Mouse (Mus musculus) cerebellum, adult 18-20 months (tissue): Measurements from ENCODE around the gene Sbf2.
"Not testable (repeated sequence)": the region's sequence is repeated elsewhere in the genome, so short reads cannot be mapped to it uniquely, and the experiment has no call there.

Experiments used
- DNase-seq, 2 experiments: peaks; one replicate each; pipeline ENCODE4 v3.0.0; 2021

Gene Sbf2

DNA sequence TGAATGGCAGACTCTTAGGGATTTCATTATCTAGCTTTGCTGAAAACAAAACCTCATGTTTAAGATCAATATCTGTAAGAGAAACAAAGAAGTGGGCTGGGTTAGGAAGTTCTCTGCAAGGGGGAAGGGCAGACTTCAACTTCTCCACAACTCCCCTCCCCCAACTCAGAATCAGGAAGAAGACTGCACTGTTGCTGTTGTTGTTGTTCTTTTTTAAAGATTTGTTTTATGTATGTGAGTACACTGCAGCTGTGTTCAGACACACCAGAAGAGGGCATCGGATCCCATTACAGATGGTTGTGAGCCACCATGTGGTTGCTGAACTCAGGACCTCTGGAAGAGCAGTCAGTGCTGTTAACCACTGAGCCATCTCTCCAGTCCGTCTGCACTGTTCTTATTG is 225.8 kb downstream of the Sbf2 start:
- not testable (repeated sequence) for DNase-seq

DNA sequence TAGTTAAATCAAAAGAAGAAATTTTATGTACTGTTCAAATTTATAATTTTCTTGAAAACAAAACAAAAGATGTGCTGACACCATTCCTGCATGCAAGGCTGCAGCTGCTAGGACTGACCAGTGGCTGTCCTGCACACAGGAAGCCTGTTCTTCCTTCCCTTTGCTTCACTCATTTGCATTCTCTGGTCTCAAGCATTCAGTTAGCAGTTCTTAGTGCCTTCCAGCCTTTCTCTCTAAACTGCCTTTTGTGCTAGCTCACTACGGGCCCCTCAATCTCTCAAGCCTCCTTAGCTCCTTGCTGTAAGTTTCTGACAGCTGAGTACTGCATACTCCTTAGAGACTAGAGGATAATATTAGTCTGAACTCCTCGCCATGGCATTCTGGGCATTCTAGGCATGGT is 227.2 kb downstream of the Sbf2 start:
- no peak for DNase-seq

DNA sequence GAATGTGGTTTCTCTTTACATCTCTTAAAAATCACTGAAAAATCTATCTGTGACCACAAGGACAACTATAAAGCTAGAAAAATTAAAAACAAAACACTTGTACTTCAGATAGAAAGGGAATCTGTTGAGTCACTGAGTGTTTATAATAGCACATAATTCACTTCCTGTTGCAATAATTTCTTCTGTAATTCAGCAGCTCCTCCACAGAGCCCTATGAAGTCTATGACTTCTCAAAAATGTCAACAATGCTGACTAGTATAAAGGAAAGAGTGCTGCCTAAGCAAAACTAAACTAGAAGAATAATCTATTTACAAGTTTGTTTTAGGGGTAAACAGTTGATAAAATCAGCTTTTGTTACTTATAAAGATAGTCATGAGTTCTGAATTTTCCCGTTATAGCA is 229.2 kb downstream of the Sbf2 start:
- DNase-seq: no peak

DNA sequence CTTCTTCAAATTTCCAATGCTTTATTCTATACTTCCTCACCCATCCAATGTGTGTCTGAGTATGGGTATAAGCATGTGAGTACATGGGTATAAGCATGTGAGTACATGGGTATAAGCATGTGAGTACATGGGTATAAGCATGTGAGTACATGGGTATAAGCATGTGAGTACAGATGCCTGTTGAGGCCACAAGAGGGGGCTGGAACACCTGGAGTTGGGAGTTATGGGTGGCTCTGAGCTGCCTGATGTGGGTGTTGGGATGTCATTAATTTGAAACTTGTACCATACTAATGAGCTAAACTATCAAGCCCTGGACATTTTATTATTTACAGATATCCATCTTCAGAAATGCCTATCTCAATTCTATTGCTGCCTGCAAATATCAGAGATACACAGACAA is 230.4 kb downstream of the Sbf2 start:
- no peak for DNase-seq

DNA sequence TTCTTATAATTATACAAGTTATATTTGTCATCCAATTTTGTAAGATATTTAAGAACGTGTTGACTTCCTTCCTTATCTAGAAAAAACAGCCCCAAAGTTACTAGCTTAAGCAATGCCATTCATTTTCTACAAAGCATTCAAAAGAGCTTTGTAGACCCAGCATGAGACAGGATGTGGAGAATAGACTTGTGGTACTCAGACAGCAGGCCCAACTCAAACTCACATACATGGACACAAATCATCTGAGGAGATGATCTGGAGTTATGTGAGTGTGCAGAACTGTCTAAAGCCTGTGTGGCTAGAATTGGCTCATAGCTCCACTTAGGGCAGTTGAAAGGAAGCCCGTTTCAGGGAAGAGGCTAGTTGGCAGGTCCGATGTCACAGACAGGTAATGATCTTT is 233.1 kb downstream of the Sbf2 start:
- DNase-seq: no peak

DNA sequence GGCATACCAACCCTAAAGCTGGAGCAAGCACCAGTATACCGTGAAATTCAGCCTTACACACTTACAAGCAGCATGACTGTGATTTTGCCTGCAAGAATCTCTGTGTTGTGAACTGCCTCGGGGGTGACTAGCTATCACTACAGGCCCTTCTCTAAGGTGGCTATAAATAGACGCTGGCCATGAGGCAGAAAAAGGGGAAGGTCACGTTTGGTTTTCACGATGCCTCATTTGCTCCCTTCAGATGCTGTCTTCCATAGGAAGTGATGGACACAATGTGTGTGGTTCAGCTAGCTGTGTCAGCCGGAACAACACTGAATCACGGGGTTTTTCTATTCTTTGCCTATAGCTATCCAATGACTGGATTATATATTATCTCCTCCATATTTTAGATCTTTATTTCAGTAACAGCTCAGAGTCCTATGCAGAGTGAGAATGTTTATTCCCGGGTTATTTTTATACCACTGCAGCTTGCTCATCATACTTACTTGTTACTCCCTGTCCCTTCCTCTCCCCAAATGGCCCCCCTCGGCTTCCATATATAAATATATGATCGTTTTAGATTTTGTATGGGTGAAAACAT is 235.3 kb downstream of the Sbf2 start:
- no peak for DNase-seq

DNA sequence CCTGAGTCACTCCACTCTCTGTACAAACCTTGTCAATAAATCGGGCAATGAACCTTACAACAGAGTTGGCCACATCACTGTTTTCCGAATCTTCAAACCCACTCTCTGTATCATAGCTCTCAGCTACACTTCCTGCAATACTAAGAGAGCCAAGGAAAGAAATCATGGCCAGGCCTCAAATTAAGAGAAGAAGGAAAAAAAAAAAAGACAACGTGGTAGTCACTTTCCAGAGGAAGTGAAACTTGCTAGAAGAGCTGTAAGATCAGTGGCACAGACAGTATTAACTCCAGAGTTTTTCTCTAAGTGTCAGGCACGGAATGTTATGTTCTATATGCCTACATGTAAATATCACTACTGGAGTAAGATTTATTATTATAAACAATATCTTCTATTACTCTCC is 242.2 kb downstream of the Sbf2 start:
- no peak for DNase-seq

DNA sequence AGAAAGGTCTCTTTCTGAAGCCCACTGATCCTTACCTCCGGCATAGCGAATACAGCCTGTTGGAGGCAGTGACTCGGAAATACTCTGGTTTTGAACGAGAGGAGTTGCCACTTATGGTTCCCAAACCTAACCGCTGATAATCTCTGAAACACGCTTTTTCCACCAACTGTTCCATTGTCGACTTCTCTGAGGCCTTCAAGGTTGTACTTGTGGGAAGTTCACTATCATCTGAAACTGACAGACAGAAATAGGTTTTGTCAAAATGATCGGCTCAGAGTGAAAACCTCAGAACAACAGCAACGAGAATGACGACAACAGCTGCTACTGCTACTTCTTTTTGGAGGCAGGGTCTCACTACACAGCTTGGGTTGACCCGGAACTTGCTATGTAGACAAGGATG is 252.7 kb downstream of the Sbf2 start:
- DNase-seq: no peak

DNA sequence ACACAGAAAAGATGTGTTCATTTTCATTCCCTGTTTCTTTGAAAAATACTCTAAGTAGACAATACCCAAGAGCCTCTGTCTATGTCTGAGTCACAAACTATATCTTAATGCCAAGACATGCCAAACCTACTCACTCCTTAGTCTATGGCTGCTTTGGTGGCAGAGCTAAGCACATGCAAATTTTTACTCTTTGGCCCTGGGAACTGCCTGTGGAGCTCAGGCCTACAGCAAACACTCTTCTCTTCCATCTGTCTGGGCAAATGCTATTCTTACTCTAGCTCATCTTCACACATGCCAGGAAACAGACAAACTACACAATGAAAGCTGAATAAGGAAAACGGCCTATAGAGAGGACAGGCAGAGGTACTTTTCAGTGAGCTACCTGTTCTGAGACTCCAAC is 253.2 kb downstream of the Sbf2 start:
- no peak for DNase-seq

DNA sequence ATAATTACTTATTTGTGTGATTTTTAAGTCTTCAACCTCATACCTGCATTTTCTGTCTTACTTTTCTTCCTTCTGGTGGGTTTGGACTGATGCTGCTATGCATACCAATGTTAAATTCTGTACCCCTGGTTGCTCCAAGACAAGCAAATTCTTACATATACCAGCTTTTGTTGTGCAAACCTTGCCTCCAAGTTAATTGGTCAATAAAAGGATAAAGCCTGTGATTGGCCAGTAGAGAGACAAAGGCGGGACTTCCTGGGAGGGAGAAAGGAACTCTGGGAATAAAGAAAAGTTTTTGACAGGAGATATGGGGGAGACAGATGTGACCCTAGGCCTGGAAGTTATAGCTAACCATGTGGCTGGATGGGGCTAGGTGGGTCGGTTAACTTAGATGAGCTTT is 255.3 kb downstream of the Sbf2 start:
- DNase-seq: no peak

DNA sequence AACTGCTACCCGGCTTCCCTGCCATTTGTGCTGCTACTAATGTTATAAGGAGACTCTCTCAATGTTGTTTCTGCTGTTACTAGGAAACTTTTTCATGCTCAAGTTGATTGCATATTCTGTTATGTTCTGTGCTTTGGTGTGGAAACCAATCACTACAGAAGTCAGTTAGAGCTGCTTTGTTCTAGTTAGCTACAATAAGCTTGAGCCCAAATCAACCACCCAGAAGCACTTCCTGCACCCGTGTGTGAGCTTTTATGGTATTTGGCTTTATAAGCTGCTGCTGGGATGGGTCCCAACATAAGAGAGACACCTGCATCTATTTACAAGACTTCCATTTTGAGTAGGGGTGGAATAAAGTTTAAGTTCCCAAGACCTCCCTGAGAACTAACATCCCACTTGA is 260.8 kb downstream of the Sbf2 start:
- no peak for DNase-seq

DNA sequence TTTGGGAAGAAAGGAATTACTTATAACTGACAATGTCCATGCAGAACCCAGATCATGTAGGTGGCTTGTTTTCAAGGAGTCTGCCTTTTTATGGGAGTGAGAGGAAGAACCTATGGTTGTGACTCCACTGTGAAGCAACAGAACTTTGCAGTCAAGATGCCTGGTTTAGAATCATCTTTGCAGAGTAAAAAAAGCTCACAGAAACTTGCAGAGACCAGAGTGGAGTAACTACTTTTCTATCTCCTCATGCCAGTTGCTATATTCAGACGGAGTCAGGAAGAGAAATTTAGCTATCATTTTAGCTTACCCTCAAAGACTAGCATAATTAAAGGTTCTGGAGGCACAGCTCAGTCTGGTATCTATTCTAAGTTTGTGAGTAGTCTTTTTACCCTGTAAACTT is 267.5 kb downstream of the Sbf2 start:
- no peak for DNase-seq

DNA sequence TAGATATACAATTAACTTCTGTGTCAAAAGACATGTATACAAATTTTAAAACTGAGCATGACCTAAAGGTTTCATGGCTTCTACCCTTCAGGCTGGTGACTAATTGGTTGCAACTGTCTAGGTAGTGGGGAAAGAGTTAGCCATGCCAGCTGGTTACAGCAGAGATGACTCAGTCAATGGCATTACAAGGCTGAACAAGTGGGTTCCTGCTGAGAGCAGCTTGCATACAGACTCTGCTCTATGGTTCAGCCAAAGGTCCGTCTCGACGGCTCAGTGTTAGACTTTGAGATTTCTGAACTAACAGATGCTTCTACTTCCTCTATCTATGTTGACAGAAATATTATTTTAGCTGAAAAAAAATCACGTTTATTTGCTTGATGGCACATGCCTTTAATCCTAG is 277.1 kb downstream of the Sbf2 start:
- DNase-seq: peak; percentile 36 to 67

DNA sequence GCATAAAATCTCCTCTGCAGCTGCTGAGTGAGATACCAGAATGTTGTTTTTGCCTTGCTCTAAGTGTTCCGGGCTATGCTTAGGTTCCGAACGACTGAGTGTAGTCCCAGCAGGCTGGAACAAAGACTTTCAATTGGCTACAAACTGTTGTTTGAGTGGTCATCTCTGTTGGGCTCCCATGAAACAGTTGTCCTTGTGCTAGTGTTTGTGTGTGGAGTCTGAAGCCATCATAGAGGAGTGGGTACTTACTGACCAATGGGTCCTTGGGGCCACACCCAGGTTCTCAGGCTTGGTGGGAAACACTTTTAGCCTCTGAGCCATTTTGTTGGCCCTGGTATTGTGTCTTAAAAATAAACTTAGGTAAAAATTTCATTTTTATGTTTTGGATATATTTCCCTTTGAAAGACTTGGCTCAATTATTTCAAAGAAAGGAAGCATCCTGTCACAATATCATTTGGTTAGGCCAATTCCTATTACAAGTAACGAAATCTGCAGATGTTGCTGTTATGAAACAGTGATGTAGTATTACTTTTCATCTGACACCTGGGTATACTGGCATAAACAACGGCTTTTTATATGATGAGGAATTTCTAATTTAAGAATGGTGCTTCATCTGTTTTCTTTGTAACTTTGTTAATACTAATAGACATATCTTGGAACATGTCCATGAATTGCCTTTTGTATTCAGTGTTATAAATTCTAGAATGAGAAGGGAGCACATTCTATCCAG is 289.2 kb downstream of the Sbf2 start:
- DNase-seq: no peak

DNA sequence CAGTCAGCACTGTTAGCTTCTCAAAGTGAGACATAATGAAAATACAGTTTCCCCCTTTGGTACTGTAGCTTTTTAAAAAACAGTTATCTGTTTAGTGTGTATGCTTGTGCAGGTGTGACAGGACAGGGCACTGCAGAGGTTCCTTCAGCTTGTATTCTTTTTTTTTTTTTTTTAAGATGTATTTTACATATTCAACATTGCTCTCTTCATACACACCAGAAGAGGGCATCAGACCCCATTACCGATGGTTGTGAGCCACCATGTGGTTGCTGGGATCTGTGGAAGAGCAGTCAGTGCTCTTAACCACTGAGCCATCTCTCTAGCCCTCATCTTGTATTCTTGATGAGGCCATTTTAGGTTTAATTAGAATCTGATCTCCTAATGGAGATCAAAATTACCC is 289.9 kb downstream of the Sbf2 start:
- DNase-seq: no peak

DNA sequence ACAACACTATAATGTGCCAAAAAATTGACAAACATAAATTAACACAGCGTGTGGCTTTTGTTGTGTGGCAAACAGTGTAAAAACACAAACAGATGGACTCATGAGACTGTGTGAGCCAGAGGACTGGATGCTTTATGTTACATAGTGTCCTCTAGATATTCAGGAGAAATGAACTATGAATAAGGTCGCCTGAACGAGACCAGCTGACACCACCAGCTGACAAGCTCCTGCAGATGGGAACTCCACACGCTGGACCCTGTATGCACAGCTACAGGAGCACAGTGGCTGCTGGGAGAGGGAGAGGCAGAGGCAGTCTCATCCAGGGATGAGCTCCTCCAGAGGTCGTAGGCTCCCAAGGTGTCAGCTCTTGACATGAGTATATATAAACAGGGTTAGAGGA is 293.6 kb downstream of the Sbf2 start:
- no peak for DNase-seq

DNA sequence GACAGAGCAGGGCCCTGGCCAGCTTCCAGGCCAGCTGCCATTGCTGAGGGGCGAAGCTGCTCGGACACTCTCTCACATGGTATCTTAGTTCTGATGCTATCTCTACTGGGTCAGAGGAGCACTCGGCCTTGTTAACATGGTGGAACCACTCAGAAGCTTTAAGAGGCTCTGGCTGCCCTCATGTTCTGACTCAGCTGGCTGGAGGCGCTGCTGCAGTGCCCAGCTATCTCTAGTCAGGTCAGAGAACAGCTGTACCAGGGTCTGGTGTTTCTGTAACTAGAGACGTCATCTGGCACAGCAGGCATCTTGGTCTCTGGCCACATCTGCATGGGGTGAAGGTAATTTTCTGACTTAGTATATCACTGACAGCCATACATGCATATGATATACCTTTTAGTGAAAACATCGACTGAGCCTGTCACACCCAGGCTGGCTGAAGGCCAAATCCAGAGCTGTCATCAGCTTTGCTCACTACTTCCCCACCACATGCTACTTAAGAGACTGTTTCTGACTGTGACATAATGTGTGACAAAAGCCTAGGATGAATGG is 295.7 kb downstream of the Sbf2 start:
- no peak for DNase-seq

DNA sequence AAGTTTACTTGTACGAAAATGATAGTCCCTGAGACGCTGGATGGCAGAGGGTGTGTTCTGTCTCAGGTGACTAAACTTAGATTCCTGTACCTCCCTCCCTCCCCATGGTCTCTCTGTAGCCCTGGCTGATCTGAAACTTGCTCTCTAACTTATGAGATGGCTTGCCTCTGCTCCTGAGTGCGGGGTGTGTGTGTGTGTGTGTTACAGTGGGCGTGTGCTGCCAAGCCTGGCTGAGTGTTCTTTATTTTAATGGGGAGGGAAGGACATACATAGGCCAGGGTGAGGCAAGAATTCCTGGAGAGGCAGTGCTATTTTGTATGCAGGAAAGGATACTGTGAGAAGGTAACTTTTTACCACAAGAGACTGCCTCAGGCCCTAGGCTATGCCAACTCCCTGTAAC is 297.3 kb downstream of the Sbf2 start:
- no peak for DNase-seq

DNA sequence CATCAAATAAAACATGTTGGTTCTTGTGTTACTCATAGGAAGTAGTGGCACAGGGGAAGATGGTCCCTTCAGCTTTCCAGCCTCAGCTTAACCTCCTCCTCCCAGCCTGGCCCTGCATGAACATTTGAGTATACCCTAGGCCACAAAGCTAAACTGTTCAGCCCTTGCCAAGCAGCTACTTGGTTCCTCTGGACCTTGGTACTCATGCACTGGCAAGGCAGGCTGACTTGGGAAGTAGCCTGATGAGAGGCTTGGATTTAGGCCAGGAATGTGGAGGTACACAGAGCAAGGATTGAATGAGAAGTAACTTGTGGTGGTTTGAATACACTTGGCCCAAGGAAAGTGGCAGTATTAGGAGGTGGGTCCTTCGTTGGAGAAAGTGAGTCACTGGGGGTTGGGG is 299.4 kb downstream of the Sbf2 start:
- peak in 1 of 2 experiments; percentile 18 for DNase-seq

DNA sequence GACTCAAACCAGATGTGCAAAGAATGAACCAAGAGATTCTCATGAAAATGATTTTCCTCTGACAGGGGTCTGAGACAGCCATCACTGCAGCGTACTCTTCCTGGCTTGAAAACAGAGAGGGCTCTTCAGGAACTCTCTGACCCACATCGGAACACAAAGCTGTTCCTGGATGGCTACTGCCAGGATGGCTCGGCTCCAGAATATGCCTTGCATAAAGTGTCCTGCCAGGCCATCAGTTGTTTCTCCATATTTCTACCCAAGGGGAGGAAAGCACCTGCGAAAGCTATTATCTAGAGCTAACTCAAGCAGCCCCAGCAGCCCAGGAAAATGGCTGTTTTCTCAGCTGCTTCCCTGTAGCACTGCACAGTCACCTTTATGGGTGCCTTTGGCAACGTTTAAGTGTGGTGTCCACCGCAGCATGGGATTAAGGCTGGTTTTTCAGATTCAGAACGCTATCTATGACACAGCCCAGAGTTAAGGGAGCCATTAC is 300.3 kb downstream of the Sbf2 start:
- DNase-seq: peak; percentile 75 to 79

DNA sequence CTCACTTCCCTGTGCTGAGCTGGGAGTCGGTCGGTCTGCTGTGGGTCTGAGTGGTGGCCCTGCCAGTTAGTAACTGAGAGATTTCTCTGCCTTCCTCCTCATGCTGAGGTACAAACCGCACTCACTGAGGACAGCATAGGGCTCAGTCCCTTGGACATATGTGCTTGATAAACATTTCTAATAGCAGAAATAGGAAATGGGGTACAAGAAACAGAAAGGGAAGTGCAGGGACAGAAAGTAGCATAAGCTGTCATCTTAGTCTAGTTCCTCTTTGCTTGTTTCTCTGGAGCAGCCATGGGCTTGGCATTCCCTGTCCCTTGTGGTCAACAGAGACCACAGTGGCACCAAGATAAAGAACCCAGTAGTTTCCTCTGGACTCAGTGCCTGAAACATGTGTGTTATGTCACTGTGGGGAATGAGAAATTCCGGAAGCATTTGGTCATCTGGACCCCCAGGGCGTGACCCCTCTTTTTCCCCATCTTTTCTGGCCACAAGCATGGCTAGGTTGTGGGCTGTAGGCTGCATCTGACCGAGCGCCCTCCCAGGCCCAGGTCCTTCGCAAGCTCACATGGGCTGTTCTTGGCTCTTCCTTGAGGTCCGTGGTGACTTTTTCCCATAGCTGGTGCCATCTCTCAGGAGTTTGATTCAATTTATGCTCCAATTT is 301.2 kb downstream of the Sbf2 start:
- DNase-seq: no peak

DNA sequence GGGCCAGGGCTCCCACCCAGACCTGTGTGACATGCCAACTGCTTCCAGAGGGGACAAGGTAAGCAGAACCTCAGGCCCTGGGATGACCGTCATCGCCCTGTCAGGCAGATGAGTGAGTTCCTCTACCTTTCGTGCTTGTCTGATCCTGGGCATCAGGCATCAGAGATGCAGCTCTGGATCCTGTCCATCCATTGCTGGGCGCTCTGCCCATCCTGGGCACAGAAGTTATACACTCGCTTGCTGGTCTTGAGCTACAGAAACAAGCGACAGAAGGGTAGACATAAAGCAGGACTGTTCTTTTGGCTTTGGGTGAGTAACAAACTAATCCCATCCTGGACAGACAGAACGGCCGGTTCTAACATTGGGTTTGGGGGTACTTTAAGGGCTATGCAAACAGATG is 305.5 kb downstream of the Sbf2 start:
- DNase-seq: peak; percentile 30

DNA sequence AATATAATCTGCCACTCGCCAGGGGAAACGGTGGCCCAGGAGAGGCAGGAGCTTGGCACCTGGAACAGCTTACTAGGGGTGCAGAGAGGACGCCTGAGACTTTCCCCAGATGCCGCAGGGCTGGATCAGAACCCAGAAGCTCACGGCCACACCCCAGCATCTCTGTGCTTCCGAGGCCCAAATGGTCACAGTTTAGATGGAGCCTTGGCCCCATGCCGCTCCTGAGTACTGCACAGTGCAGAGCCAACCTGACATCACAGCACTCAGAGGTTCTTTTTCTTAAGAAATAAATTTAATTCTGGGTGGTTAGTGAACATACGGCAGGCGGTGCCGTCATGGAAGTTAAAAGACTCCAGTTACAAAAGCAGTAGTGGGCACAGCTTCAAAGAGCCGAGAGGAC is 307.0 kb downstream of the Sbf2 start:
- no peak for DNase-seq

DNA sequence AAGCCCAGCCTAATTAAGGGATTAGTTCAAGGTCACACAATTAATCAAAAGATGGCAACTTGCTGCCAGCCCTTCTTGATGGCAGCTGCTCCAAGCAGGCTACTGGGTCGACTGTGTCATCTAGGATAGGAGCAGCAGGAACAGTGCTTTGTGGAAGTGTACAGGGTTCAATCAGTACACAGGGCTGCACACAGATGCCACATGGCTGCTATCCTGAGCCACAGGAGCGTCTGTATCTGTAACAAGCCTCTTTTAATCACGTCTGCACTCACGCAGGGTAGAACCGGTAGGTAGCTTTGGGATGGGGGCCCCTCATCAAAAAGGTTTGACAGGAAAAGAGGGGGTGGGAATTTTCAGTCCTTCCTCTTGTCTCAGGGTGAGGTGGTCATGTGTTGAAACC is 308.4 kb downstream of the Sbf2 start:
- DNase-seq: no peak
